Mouse (Mus musculus) thymus, adult 2 months (tissue): ENCODE data around the gene Rec8.

Experiments used
- CTCF ChIP-seq: fragments of 200-500 bp; IDR thresholded peaks from 2 replicates; pipeline ENCODE4 v1.5.1; 2012; ENCODE audit warnings: mild to moderate bottlenecking, control low read depth, low read length, moderate library complexity, borderline replicate concordance; ENCODE audit not compliant: control insufficient read depth, poor library complexity, insufficient read depth; ENCODE audit errors: extremely low read depth
- POLR2A ChIP-seq: fragments of 200-500 bp; IDR thresholded peaks from 2 replicates; pipeline ENCODE4 v1.6.1; 2012; ENCODE audit warnings: mild to moderate bottlenecking, low read length, control low read depth, moderate library complexity; ENCODE audit not compliant: control insufficient read depth, poor library complexity, insufficient read depth; ENCODE audit errors: extremely low read depth

DNA sequence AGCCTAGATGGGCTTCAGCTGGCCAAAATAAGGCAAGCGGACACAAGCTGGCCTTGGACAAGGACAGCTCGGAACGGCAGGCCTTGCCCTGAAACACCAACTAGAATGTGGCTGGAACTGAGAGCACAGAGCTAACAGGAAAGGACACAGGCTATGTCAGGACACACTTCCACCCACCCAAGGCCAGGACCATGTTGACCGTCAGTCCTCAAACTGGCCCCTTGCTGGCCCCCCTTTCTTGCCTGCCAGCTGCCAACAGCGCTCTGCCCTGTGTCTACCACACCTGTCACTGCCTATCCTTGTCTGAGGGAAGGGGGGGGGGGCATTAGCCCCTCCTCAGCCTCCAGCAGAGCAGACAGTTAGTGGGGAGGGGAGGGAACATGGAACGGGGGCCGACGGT is 42.5 kb upstream of the Rec8 start, which contains the start of gene Fitm1:
- TF ChIP-seq POLR2A (no peak), CTCF (no peak)
